Mouse (Mus musculus) G1E (cell line): Measurements from ENCODE around the gene Slc24a2.

Experiments used
- CTCF ChIP-seq: IDR thresholded peaks from 2 replicates; pipeline ENCODE4 v1.5.1; 2012; ENCODE audit warnings: low read depth, low read length, inconsistent platforms, mixed read lengths
- GATA1 ChIP-seq: IDR thresholded peaks from 2 replicates; pipeline ENCODE4 v1.6.1; 2012; ENCODE audit warnings: borderline replicate concordance, low read length, inconsistent platforms, mixed read lengths
- POLR2AphosphoS5 ChIP-seq: IDR thresholded peaks from 2 replicates; pipeline ENCODE4 v1.6.1; 2012; ENCODE audit warnings: low read depth, low read length, inconsistent platforms; ENCODE audit not compliant: insufficient replicate concordance

DNA sequence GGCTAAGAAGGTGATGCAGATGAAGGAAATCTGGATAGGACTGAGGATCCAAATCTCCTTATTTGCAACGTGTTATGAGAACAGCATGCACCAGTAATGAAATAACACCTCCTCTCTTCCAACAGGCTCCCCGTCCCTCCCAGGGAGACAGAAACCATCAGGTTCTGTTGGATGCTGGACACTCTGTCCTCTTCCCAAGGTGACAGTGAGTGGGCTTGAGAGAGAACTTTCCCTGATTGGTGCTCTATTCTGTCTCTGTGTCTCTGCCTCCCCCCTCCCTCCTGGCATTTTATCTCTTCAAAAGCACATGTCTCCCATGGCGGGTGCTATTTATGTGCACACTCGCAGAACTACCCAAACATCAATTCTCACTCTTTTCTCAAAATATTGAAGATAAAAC lies 103.5 kb downstream of the Slc24a2 start:
- no peak for TF ChIP-seq CTCF
- no peak for TF ChIP-seq GATA1
- no peak for TF ChIP-seq POLR2AphosphoS5
